Mouse (Mus musculus) kidney, postnatal 10 days (tissue): ENCODE results near the gene Ppp1r15b.

Experiments used
- DNase-seq: peaks from one replicate; pipeline ENCODE4 v3.0.0; 2021; ENCODE audit warnings: mixed read lengths

Ppp1r15b gene

GRCm38 (mm10) chr1:133124137-133124536, 6.8 kb upstream of the Ppp1r15b start:
- DNase-seq = no peak

GRCm38 (mm10) chr1:133125640-133126364, 5.1 kb upstream of the Ppp1r15b start:
- DNase-seq = no peak

GRCm38 (mm10) chr1:133126365-133126740, 4.6 kb upstream of the Ppp1r15b start:
- DNase-seq = no peak

GRCm38 (mm10) chr1:133127328-133127727, 3.6 kb upstream of the Ppp1r15b start:
- no peak for DNase-seq

- no peak for DNase-seq
These were observed 1.3 kb upstream of the Ppp1r15b start for GRCm38 (mm10) chr1:133129471-133130221.

- no peak for DNase-seq
These were observed 590 bp downstream of the Ppp1r15b start for GRCm38 (mm10) chr1:133131561-133131905.

GRCm38 (mm10) chr1:133131936-133132335, 993 bp downstream of the Ppp1r15b start:
- peak; percentile 43 for DNase-seq

GRCm38 (mm10) chr1:133132388-133133326, 1.7 kb downstream of the Ppp1r15b start:
- DNase-seq = no peak

GRCm38 (mm10) chr1:133133425-133133824, 2.5 kb downstream of the Ppp1r15b start:
- DNase-seq = no peak

- DNase-seq = peak; percentile 48
These were observed 3.1 kb downstream of the Ppp1r15b start for GRCm38 (mm10) chr1:133134071-133134470.

- DNase-seq = peak; percentile 52
These were observed 3.9 kb downstream of the Ppp1r15b start for GRCm38 (mm10) chr1:133134881-133135280.

- no peak for DNase-seq
These were observed 4.9 kb downstream of the Ppp1r15b start for GRCm38 (mm10) chr1:133135808-133136207.

GRCm38 (mm10) chr1:133138401-133138800, 7.5 kb downstream of the Ppp1r15b start:
- no peak for DNase-seq

- peak; percentile 72 for DNase-seq
These were observed 15.4 kb downstream of the Ppp1r15b start for GRCm38 (mm10) chr1:133146014-133147009.

GRCm38 (mm10) chr1:133147324-133147723, 16.4 kb downstream of the Ppp1r15b start:
- DNase-seq = no peak

- no peak for DNase-seq
These were observed 17.2 kb downstream of the Ppp1r15b start for GRCm38 (mm10) chr1:133148122-133148521.

GRCm38 (mm10) chr1:133150556-133150955, 19.6 kb downstream of the Ppp1r15b start:
- no peak for DNase-seq

GRCm38 (mm10) chr1:133152213-133152612, 21.3 kb downstream of the Ppp1r15b start:
- no peak for DNase-seq

- no peak for DNase-seq
These were observed 24.3 kb downstream of the Ppp1r15b start for GRCm38 (mm10) chr1:133155270-133155669.

- DNase-seq = peak; percentile 74
These were observed 28.2 kb downstream of the Ppp1r15b start for GRCm38 (mm10) chr1:133159128-133159564.

GRCm38 (mm10) chr1:133161559-133161958, 30.6 kb downstream of the Ppp1r15b start:
- DNase-seq = peak; percentile 57

GRCm38 (mm10) chr1:133162046-133162445, 31.1 kb downstream of the Ppp1r15b start:
- DNase-seq = peak; percentile 48
